Mouse (Mus musculus): ENCODE measurements around the gene Krt7.

GRCm38 (mm10) chr15:101374879-101375278 is 36.0 kb upstream of the Krt7 start:
- TF ChIP-seq CTCF (IDR thresholded peaks at IDR 0.05; ENCODE audit: low read depth, low read length) (no peak), GATA2 (IDR thresholded peaks at IDR 0.05; ENCODE audit: borderline replicate concordance, low read depth, low read length) (no peak), GATA1 (IDR thresholded peaks at IDR 0.05; ENCODE audit: borderline replicate concordance, low read length) (no peak)

All from G1E (cell line).